Mouse (Mus musculus): ENCODE data around the gene Ccnl2.

Gene Ccnl2

GRCm38 (mm10) chr4:155871404-155871803 lies 59.1 kb downstream of the Ccnl2 start:
- no peak for DNase-seq
